8 mouse cellular contexts compared by ENCODE assay signal in the genomic region with DNA sequence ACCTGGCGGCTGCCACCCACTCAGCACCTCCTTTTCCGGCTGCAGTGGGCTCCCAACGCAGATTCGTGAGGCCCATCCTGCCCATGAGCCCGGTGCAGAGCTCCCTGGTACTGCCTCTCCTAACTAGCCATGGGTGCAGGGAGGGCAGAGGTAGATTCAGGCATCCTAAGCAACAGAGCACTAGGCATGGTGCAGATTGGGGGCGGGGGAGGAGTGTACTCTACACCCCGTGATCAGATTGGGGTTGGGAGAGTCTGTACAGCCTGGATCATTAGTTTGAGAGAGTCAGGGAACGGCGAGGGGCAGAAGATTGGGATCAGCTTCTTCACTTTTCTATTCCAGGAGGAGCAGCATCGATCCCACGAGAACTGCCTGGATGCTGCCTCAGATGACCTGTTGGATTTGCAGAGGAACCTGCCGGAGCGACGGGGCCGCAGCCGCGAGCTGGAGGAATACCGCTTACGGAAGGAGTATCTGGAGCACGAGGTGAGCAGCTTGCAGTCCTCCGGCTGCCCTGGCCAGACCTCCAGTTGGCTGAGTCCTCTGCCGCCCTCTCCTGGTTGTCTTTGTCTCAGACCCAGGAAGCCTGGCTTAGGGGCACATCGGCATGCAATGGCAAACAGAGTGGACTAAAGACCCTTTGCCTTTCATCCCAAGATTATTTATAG. TPM values are rescaled to one million over a fixed set of nuclear protein-coding genes. Genes with fewer than 3 reads are reported as not detected.
DNase-seq lines count a peak whose midpoint lies in the region; ATAC-seq and TF ChIP-seq lines count a peak whose summit lies in the region.

No protein-coding gene starts in this region.

- H3K9ac ChIP-seq in CH12.LX (ENCODE audit: insufficient read depth, low read depth) = no peak overlapping the region
- H3K9ac ChIP-seq in lung, embryonic 16.5 days (ENCODE audit: low read length) = peak overlapping the region; percentile 61

- TF ChIP-seq RAD21 in CH12.LX (IDR thresholded peaks at IDR 0.05; ENCODE audit: low read depth, low read length) = peak; percentile 59

- H3K4me3 ChIP-seq in CH12.LX (replicated peaks in 1 of 3; ENCODE audit: low read depth in 2 of 3, low read length in 2 of 3, poor library complexity in 1 of 3) = no peak overlapping the region
- peak overlapping the region; percentile 36 for H3K4me3 ChIP-seq in forebrain, embryonic 10.5 days
- H3K4me3 ChIP-seq in lung, embryonic 16.5 days (ENCODE audit: low read length) = peak overlapping the region; percentile 17
- H3K4me3 ChIP-seq in thymus, adult 2 months (ENCODE audit: control insufficient read depth, insufficient read depth, low read length) = no peak overlapping the region

- WGBS in forebrain, embryonic 10.5 days = 12% methylated on average over 23 of the region's 23 CpGs
- WGBS in lung, embryonic 16.5 days = 7% methylated on average over 23 of the region's 23 CpGs
- 71% methylated on average over 23 of the region's 23 CpGs for WGBS in thymus, adult 2 months

- DNase-seq in CH12.LX (ENCODE audit: extremely low read depth) = peak; percentile 35
- DNase-seq in brain, embryonic 14.5 days (ENCODE audit: low read depth) = peak; percentile 89
- peak; percentile 80 for DNase-seq in forebrain, embryonic 10.5 days (ENCODE audit: extremely low spot score, low spot score)
- DNase-seq in heart, postnatal 10 days = peak; percentile 74 to 85
- peak; percentile 89 to 90 for DNase-seq in kidney, postnatal 25 days
- DNase-seq in ovary, adult 18-20 months (ENCODE audit: low spot score) = peak; percentile 46
- DNase-seq in thymus, adult 2 months = peak; percentile 65

- H3K27ac ChIP-seq in CH12.LX (ENCODE audit: insufficient read depth, low read depth) = 0 out of 2 replicates have a peak overlapping the region, but pooled peaks have one; percentile 4
- peak overlapping the region; percentile 58; the same call in 1 of the 2 replicates for H3K27ac ChIP-seq in forebrain, embryonic 10.5 days
- no peak overlapping the region for H3K27ac ChIP-seq in lung, embryonic 16.5 days (ENCODE audit: low read length)
- no peak overlapping the region for H3K27ac ChIP-seq in thymus, adult 2 months (ENCODE audit: control insufficient read depth, insufficient read depth, low read length)

- no peaks in the 10 kb centered on the region for H3K27me3 ChIP-seq in CH12.LX (replicated peaks)
- peaks cover 47% of the 10 kb centered on the region for H3K27me3 ChIP-seq in forebrain, embryonic 10.5 days (ENCODE audit: poor library complexity, severe bottlenecking)
- H3K27me3 ChIP-seq in lung, embryonic 16.5 days (ENCODE audit: control insufficient read depth, insufficient read depth, low read depth, low read length) = peaks cover 2% of the 10 kb centered on the region
- H3K27me3 ChIP-seq in thymus, adult 2 months (ENCODE audit: control insufficient read depth, insufficient read depth, low read length) = no peaks in the 10 kb centered on the region

- dilution Hi-C loops in CH12.LX (cut with MboI; ENCODE audit: extremely low pct_ligation_motif_present, extremely low pct_unique_long_range_greater_than_20kb, low sequenced_read_pairs) = no loop called here

- TF ChIP-seq CTCF in CH12.LX (conservative IDR thresholded peaks at IDR 0.05 in 1 of 2, IDR thresholded peaks at IDR 0.05 in 1 of 2; ENCODE audit: low read depth in 2 of 2, low read length in 2 of 2) = peak; percentile 18 to 71; a peak in 3 of 4 replicates
- peak; percentile 83 for TF ChIP-seq CTCF in brain, embryonic 14.5 days (IDR thresholded peaks at IDR 0.05; ENCODE audit: borderline replicate concordance, extremely low read depth, insufficient read depth, insufficient read length)
- peak; percentile 80; the same call in 1 of the 2 replicates for TF ChIP-seq CTCF in thymus, adult 2 months (IDR thresholded peaks at IDR 0.05; ENCODE audit: borderline replicate concordance, control insufficient read depth, extremely low read depth, insufficient read depth, low read length, poor library complexity)

- no peaks in the 10 kb centered on the region for H3K9me3 ChIP-seq in CH12.LX (replicated peaks; ENCODE audit: low read length)
- no peaks in the 10 kb centered on the region for H3K9me3 ChIP-seq in forebrain, embryonic 10.5 days
- H3K9me3 ChIP-seq in lung, embryonic 16.5 days (ENCODE audit: control insufficient read depth, low read length) = no peaks in the 10 kb centered on the region

- peak; percentile 85 for ATAC-seq in lung, embryonic 16.5 days (ENCODE audit: low read depth)

- in situ Hi-C loops in CH12.LX (cut with MboI; ENCODE audit: low pct_ligation_motif_present, low pct_unique_long_range_greater_than_20kb, low sequenced_read_pairs) = loop anchor here (10.0 to 25.0 kb wide), 2 partner anchors 159 to 357 kb away; a partner anchor contains a TSS

- intact Hi-C loops in heart, postnatal 10 days (cut with DNase I) = loop anchor here (1.0 to 5.0 kb wide), 4 partner anchors 48 to 1198 kb away; a partner anchor contains a TSS

- TF ChIP-seq POLR2A in CH12.LX (IDR thresholded peaks at IDR 0.05; ENCODE audit: low read depth, low read length) = no peak
- TF ChIP-seq POLR2A in brain, embryonic 14.5 days (IDR thresholded peaks at IDR 0.05; ENCODE audit: borderline replicate concordance, extremely low read depth, insufficient read depth, insufficient read length, poor library complexity, severe bottlenecking) = no peak
- TF ChIP-seq POLR2A in thymus, adult 2 months (IDR thresholded peaks at IDR 0.05; ENCODE audit: control insufficient read depth, extremely low read depth, insufficient read depth, low read length, poor library complexity) = no peak

- H3K4me2 ChIP-seq in CH12.LX (ENCODE audit: insufficient read depth, low read depth, poor library complexity, severe bottlenecking) = no peak overlapping the region
- H3K4me2 ChIP-seq in lung, embryonic 16.5 days (ENCODE audit: low read depth, low read length) = peak overlapping the region; percentile 50

- no peak for TF ChIP-seq EP300 in CH12.LX (IDR thresholded peaks at IDR 0.05; ENCODE audit: low read length)

- peaks cover 82 to 100% of the 10 kb centered on the region in 2 experiments for H3K36me3 ChIP-seq in CH12.LX (replicated peaks in 1 of 2; ENCODE audit: control insufficient read depth in 1 of 2, insufficient read depth in 1 of 2, low read length in 1 of 2)
- no peaks in the 10 kb centered on the region for H3K36me3 ChIP-seq in forebrain, embryonic 10.5 days (replicated peaks)
- no peaks in the 10 kb centered on the region for H3K36me3 ChIP-seq in lung, embryonic 16.5 days (ENCODE audit: control insufficient read depth, insufficient read depth, low read length)
- peaks cover 75% of the 10 kb centered on the region for H3K36me3 ChIP-seq in thymus, adult 2 months (ENCODE audit: control insufficient read depth, insufficient read depth, low read length)

- no peaks in the 10 kb centered on the region for H3K4me1 ChIP-seq in CH12.LX (ENCODE audit: control insufficient read depth in 1 of 2, insufficient read depth in 2 of 2)
- peaks cover 26% of the 10 kb centered on the region for H3K4me1 ChIP-seq in forebrain, embryonic 10.5 days
- 0 out of 2 replicates have a peak, but pooled peaks cover 2% of the 10 kb centered on the region for H3K4me1 ChIP-seq in lung, embryonic 16.5 days (replicated peaks; ENCODE audit: control insufficient read depth, insufficient read depth, low read length)
- no peaks in the 10 kb centered on the region for H3K4me1 ChIP-seq in thymus, adult 2 months (replicated peaks; ENCODE audit: control insufficient read depth, insufficient read depth, low read length)

- H3K79me2 ChIP-seq in CH12.LX (replicated peaks; ENCODE audit: control insufficient read depth, extremely low read depth, insufficient read depth, poor library complexity, severe bottlenecking) = no peaks in the 10 kb centered on the region

TF ChIP-seq in CH12.LX, 34 proteins besides CTCF, POLR2A, EP300 and RAD21:
- TF ChIP-seq MXI1 (IDR thresholded peaks at IDR 0.05; ENCODE audit: low read depth, low read length) (no peak), POLR2AphosphoS2 (IDR thresholded peaks at IDR 0.05; ENCODE audit: low read depth, low read length) (no peak), SMC3 (IDR thresholded peaks at IDR 0.05; ENCODE audit: low read depth, low read length) (peak; percentile 72), BHLHE40 (IDR thresholded peaks at IDR 0.05; ENCODE audit: low read depth, low read length) (no peak), CHD2 (IDR thresholded peaks at IDR 0.05; ENCODE audit: low read length) (no peak), ELF1 (IDR thresholded peaks at IDR 0.05; ENCODE audit: low read depth, low read length) (0 out of 2 replicates have a peak, but pooled peaks have one; percentile 18), ZNF384 (IDR thresholded peaks at IDR 0.05; ENCODE audit: low read depth, low read length) (no peak; the same call in 1 of the 2 replicates), ZKSCAN1 (IDR thresholded peaks at IDR 0.05; ENCODE audit: borderline replicate concordance, low read depth, low read length) (no peak), ZC3H11A (IDR thresholded peaks at IDR 0.05; ENCODE audit: low read depth, low read length) (no peak)

RNA-seq across cellular contexts. Expression of a gene that starts 38.1 kb away (rescaled TPM):
- total RNA-seq in CH12.LX (2012; rRNA removed) (55.0 and 60.4 TPM in 2 replicates), CH12.LX (2014; rRNA removed) (53.0 and 54.8 TPM in 2 replicates)
- 62.6 and 66.8 TPM in 2 replicates for polyA plus RNA-seq in CH12.LX (2012; ENCODE audit: insufficient read length, low read depth)
- 0.42 and 0.53 TPM in 2 replicates for polyA plus RNA-seq in brain, embryonic 14.5 days (2012; rRNA removed)
- polyA plus RNA-seq in forebrain, embryonic 10.5 days (2016; fragmentation: Nextera tagmentation; extraction: Ambion mirVana) = 0.46 and 0.60 TPM in 2 replicates
- total RNA-seq in heart, postnatal 10 days (2021) = 1 to 10 TPM; 1.3 to 2.2 TPM
- polyA plus RNA-seq in lung, embryonic 16.5 days (2015; fragmentation: Nextera tagmentation; extraction: Ambion mirVana) = 2.3 and 3.4 TPM in 2 replicates
- polyA plus RNA-seq in thymus, adult 2 months (2012; rRNA removed) = 87.7 and 95.6 TPM in 2 replicates

Comparison
In these comparisons a context has a peak if more than half of its experiments do, and no peak if none do; other contexts are left out.
1. DNase-seq: peak in every context shown above with its lines; median percentile 90 in kidney, postnatal 25 days; 89 in brain, embryonic 14.5 days; 80 in forebrain, embryonic 10.5 days; 80 in heart, postnatal 10 days; 65 in thymus, adult 2 months; 46 in ovary, adult 18-20 months; 35 in CH12.LX.
2. H3K27ac ChIP-seq: peak in CH12.LX (single experiment) and forebrain, embryonic 10.5 days (single experiment); none in lung, embryonic 16.5 days (single experiment) and thymus, adult 2 months (single experiment).
3. H3K4me3 ChIP-seq: peak in forebrain, embryonic 10.5 days (single experiment) and lung, embryonic 16.5 days (single experiment); none in CH12.LX (0 of 3) and thymus, adult 2 months (single experiment).
4. RNA of a gene that starts 38.1 kb away (polyA plus RNA-seq): 87.7 to 95.6 TPM in thymus, adult 2 months and 62.6 to 66.8 TPM in CH12.LX; 2.3 to 3.4 TPM in lung, embryonic 16.5 days, 0.46 to 0.60 TPM in forebrain, embryonic 10.5 days and 0.42 to 0.53 TPM in brain, embryonic 14.5 days; every median in the first group is over 10 times any median in the second.
5. Peak in every context shown above with its lines, with median percentiles within 50 percentile points of each other: CTCF ChIP-seq.